Mouse (Mus musculus) liver, embryonic 11.5 days (tissue): ENCODE results near the gene Gm49355. TPM values are rescaled to one million over a fixed set of nuclear protein-coding genes. Genes with fewer than 3 reads are reported as not detected.
"Not testable (repeated sequence)": the region's sequence is repeated elsewhere in the genome, so short reads cannot be mapped to it uniquely, and the experiment has no call there.

Source experiments
- ATAC-seq: fragments of 200-750 bp; cut with Nextera tagmentation; replicated peaks from 2 replicates; pipeline ENCODE4 v1.8.0; 2017; ENCODE audit warnings: moderate number of reproducible peaks, mild to moderate bottlenecking, moderate TSS enrichment, moderate library complexity; ENCODE audit not compliant: low FRiP score
- DNase-seq: peaks from one replicate; pipeline ENCODE4 v3.0.0-alpha.2; 2017; ENCODE audit warnings: low spot score
- H3K27ac ChIP-seq: fragments of 300-500 bp; sonication (generic); 2 replicates; pipeline ENCODE4 v1.5.1; 2014; ENCODE audit warnings: mild to moderate bottlenecking, low read depth, low read length, control low read depth
- H3K27me3 ChIP-seq: fragments of 300-500 bp; sonication (generic); replicated peaks from 2 replicates; pipeline ENCODE4 v1.6.1; 2014; ENCODE audit warnings: low read length, mixed read lengths; ENCODE audit not compliant: control insufficient read depth, insufficient read depth
- H3K36me3 ChIP-seq: fragments of 300-500 bp; sonication (generic); 2 replicates; pipeline ENCODE4 v1.6.1; 2014; ENCODE audit warnings: mild to moderate bottlenecking, low read length, moderate library complexity, mixed read lengths; ENCODE audit not compliant: control insufficient read depth, insufficient read depth
- H3K4me1 ChIP-seq: fragments of 300-500 bp; sonication (generic); replicated peaks from 2 replicates; pipeline ENCODE4 v1.6.1; 2014; ENCODE audit warnings: low read length, mixed read lengths; ENCODE audit not compliant: control insufficient read depth, insufficient read depth
- H3K4me2 ChIP-seq: fragments of 300-500 bp; sonication (generic); 2 replicates; pipeline ENCODE4 v1.6.1; 2014; ENCODE audit warnings: mild to moderate bottlenecking, control low read depth, moderate library complexity
- H3K4me3 ChIP-seq: fragments of 300-500 bp; sonication (generic); 2 replicates; pipeline ENCODE4 v1.5.1; 2014; ENCODE audit warnings: low read depth, low read length, control low read depth
- H3K9ac ChIP-seq: fragments of 300-500 bp; sonication (generic); 2 replicates; pipeline ENCODE4 v1.6.1; 2014; ENCODE audit warnings: low read depth, low read length, control low read depth
- H3K9me3 ChIP-seq: fragments of 300-500 bp; sonication (generic); 2 replicates; pipeline ENCODE4 v1.6.1; 2016; ENCODE audit warnings: low read length, inconsistent platforms, mixed read lengths; ENCODE audit not compliant: control insufficient read depth
- WGBS: fragments of 180-500 bp; shearing (Covaris S2); extraction: QIAGEN DNeasy Blood & Tissue Kit; methylation state at CpG from one replicate; pipeline ENCODE4 v1.1.7; 2014; 5-methylcytosine and 5-hydroxymethylcytosine counted together
- polyA plus RNA-seq: library from polyadenylated mRNA; unstranded; fragments of >200 nt; fragmentation: Nextera tagmentation; extraction: Ambion mirVana; gene quantifications from 2 replicates; pipeline ENCODE4 v1.2.1, GENCODE M21; 2014

Gene Gm49355
- polyA plus RNA-seq: 0.25 and 0.29 TPM in 2 replicates

DNA sequence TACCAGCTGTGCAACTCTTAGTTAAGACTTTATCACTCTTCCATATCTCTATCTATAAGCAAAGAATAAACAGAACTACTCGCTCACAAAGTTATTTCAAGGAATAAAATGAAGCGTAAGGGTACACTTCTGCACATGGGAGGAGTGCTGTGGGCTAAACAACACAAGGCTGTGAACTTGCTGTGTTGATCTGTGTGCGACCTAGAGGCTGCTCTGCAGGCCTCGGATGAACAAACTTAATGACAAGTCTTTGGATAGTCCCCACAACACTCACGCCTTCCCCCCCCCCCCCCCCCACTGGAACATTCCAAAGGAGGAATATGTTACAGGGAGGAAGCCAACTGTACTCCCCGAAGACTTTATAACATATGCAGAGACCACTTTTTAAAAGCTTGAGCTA is at the start of gene Gm49355:
TSS of gene Gm49355 (plus strand) at position 336 of the 400 bp plus-strand sequence.
- no peaks in the 10 kb centered on the region for H3K9me3 ChIP-seq
- no peaks in the 10 kb centered on the region for H3K4me1 ChIP-seq
- DNase-seq (no peak), ATAC-seq (peak; percentile 3; the same call in 1 of the 2 replicates)
- H3K36me3 ChIP-seq: no peaks in the 10 kb centered on the region; the same call in 1 of the 2 replicates
- WGBS: 75% methylated on average over 6 of the region's 6 CpGs
- no peaks in the 10 kb centered on the region for H3K27me3 ChIP-seq
- H3K9ac ChIP-seq: peak within 1 kb of the TSS; percentile 85
- H3K4me2 ChIP-seq: peak within 1 kb of the TSS; percentile 67
- peak within 1 kb of the TSS; percentile 86 for H3K27ac ChIP-seq
- H3K4me3 ChIP-seq: peak within 1 kb of the TSS; percentile 71

DNA sequence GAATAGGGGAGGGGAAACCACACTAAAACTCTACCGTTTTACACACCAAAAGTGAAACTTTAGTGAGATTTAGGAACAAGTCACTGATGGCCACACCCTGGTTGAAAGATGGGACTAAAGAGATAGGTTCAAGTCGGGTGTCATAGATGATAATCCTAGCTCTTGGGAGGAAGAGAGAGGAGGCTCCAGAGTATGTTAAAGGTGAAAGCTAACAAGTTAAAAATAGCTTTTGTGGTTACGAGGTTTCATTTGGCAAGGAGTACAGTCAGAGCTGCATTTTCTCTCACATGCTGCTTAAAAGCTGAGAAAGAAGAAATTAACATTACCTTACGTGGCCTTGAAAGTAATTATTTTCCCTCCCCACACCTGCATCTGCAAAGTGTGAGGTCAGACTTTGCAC is 40.0 kb upstream of the Gm49355 start:
- no peaks in the 10 kb centered on the region; the same call in 1 of the 2 replicates for H3K36me3 ChIP-seq
- no peaks in the 10 kb centered on the region for H3K4me1 ChIP-seq
- H3K27me3 ChIP-seq: no peaks in the 10 kb centered on the region
- ATAC-seq (no peak), DNase-seq (no peak)
- no peak overlapping the region for H3K4me2 ChIP-seq
- H3K9ac ChIP-seq: no peak overlapping the region
- WGBS: 50% methylated on average over 4 of the region's 4 CpGs
- no peak overlapping the region for H3K4me3 ChIP-seq
- no peaks in the 10 kb centered on the region for H3K9me3 ChIP-seq
- no peak overlapping the region for H3K27ac ChIP-seq

DNA sequence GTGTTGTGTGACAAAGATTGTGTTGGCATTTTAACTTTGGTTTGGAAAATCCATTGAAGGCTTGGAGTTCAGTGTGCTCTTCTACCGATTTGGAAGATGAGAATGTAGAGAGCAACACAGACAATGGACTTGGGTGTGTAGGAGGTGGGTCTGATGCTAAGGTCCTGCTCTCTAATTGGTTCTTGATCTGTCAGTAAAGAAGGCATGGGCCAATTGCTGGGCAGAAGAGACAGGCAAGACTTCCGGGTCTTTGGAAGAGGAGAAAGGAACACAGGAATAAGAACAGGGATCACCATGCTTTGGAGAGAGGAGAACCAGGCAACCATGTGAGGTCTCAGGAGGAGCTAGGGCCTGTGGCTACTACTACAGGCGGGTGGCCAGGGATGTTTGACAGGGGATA is 7.7 kb upstream of the Gm49355 start:
- Histone ChIP-seq H3K9ac (no peak overlapping the region), H3K36me3 (no peaks in the 10 kb centered on the region), H3K4me2 (no peak overlapping the region), H3K27ac (no peak overlapping the region), H3K4me1 (no peaks in the 10 kb centered on the region), H3K27me3 (no peaks in the 10 kb centered on the region), H3K9me3 (no peaks in the 10 kb centered on the region), H3K4me3 (no peak overlapping the region)
- ATAC-seq: no peak
- DNase-seq: no peak
- WGBS: 62% methylated on average over 3 of the region's 3 CpGs

- no peaks in the 10 kb centered on the region for H3K4me1 ChIP-seq
- peak within 1 kb of the TSS; percentile 67 for H3K4me2 ChIP-seq
- ATAC-seq (peak; percentile 94), DNase-seq (peak; percentile 83)
- H3K4me3 ChIP-seq: peak within 1 kb of the TSS; percentile 71
- peak within 1 kb of the TSS; percentile 86 for H3K27ac ChIP-seq
- no peaks in the 10 kb centered on the region for H3K9me3 ChIP-seq
- no peaks in the 10 kb centered on the region for H3K27me3 ChIP-seq
- 1% methylated on average over 48 of the region's 48 CpGs for WGBS
- H3K9ac ChIP-seq: peak within 1 kb of the TSS; percentile 85
- H3K36me3 ChIP-seq: no peaks in the 10 kb centered on the region; the same call in 1 of the 2 replicates
Measured at GRCm38 (mm10) chr14:12284141-12284912, 551 bp downstream of the Gm49355 start, which contains the start of gene 3830406C13Rik. 3830406C13Rik (plus strand) TSS chr14:12284173.

DNA sequence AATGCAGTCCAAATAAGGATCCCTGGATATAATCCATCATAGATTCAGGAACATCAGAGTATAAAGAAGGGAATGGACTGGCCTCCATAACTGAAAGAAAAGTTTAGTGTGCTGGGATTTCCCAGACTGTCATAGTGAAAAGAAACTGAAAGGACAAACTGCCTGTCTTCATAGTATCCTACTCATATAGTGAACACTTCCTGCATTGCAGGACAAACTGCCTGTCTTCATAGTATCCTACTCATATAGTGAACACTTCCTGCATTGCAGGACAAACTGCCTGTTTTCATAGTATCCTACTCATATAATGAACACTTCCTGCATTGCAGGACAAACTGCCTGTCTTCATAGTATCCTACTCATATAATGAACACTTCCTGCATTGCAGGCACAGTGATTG is 6.0 kb downstream of the Gm49355 start:
- not testable (repeated sequence) for H3K4me2 ChIP-seq, ATAC-seq, H3K27me3 ChIP-seq

GRCm38 (mm10) chr14:12296391-12296790 is 12.6 kb downstream of the Gm49355 start:
- no peaks in the 10 kb centered on the region for H3K4me1 ChIP-seq
- H3K9me3 ChIP-seq: no peaks in the 10 kb centered on the region
- no peak overlapping the region for H3K27ac ChIP-seq
- no peaks in the 10 kb centered on the region for H3K36me3 ChIP-seq
- no peak overlapping the region for H3K4me2 ChIP-seq
- no peak overlapping the region for H3K9ac ChIP-seq
- ATAC-seq (no peak), DNase-seq (no peak)
- no peak overlapping the region for H3K4me3 ChIP-seq
- H3K27me3 ChIP-seq: no peaks in the 10 kb centered on the region
- WGBS: 94% methylated on average over 7 of the region's 7 CpGs

More for the DNA sequence above, 6.0 kb downstream of the Gm49355 start:
- H3K4me3 ChIP-seq, H3K9ac ChIP-seq, DNase-seq, H3K27ac ChIP-seq, H3K9me3 ChIP-seq, H3K4me1 ChIP-seq, H3K36me3 ChIP-seq: not testable (repeated sequence)

- no peak overlapping the region for H3K4me2 ChIP-seq
- no peak overlapping the region for H3K9ac ChIP-seq
- H3K4me3 ChIP-seq: no peak overlapping the region
- H3K4me1 ChIP-seq: no peaks in the 10 kb centered on the region
- H3K27me3 ChIP-seq: no peaks in the 10 kb centered on the region
- ATAC-seq: no peak
- no peak for DNase-seq
- no peaks in the 10 kb centered on the region for H3K36me3 ChIP-seq
- H3K9me3 ChIP-seq: no peaks in the 10 kb centered on the region
- H3K27ac ChIP-seq: no peak overlapping the region
Measured at GRCm38 (mm10) chr14:12299171-12299570, 15.4 kb downstream of the Gm49355 start.

GRCm38 (mm10) chr14:12299654-12300053 is 15.9 kb downstream of the Gm49355 start:
- DNase-seq: no peak
- Histone ChIP-seq H3K36me3 (no peaks in the 10 kb centered on the region), H3K4me1 (no peaks in the 10 kb centered on the region), H3K9ac (no peak overlapping the region), H3K27me3 (no peaks in the 10 kb centered on the region), H3K27ac (no peak overlapping the region), H3K4me2 (no peak overlapping the region), H3K9me3 (no peaks in the 10 kb centered on the region), H3K4me3 (no peak overlapping the region)
- no peak for ATAC-seq
- 81% methylated on average over 6 of the region's 6 CpGs for WGBS

DNA sequence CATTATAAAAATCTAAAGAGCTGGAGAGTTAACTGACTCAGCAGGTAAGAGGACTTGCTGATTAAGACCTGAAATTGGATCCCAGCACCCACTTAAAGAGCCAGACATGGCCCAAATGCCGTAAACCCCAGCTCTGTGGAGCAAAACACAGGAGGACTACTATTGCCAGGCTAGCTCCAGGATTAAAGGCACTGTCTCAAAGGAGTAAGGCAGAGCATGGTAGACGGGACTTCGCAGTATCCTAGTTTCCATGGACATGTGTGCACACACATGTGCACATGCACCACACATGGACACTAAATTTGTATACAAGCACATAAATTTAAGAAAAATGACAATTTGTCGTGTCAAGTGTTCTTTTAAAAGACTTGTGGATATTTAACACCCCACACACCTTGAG is 16.5 kb downstream of the Gm49355 start:
- no peak for ATAC-seq
- Histone ChIP-seq H3K27me3 (no peaks in the 10 kb centered on the region), H3K4me1 (no peaks in the 10 kb centered on the region), H3K4me2 (no peak overlapping the region), H3K9me3 (no peaks in the 10 kb centered on the region), H3K36me3 (no peaks in the 10 kb centered on the region), H3K4me3 (no peak overlapping the region), H3K9ac (no peak overlapping the region), H3K27ac (no peak overlapping the region)
- WGBS: 71% methylated on average over 4 of the region's 4 CpGs
- no peak for DNase-seq
